Mouse (Mus musculus) hindbrain, embryonic 15.5 days (tissue): ENCODE data around the gene Kif3a. TPM values are rescaled to one million over a fixed set of nuclear protein-coding genes. Genes with fewer than 3 reads are reported as not detected.
A peak's percentile ranks its signal among the peaks of the same experiment; 100 is the strongest.
"Not testable (repeated sequence)": the region's sequence is repeated elsewhere in the genome, so short reads cannot be mapped to it uniquely, and the experiment has no call there.

ENCODE experiments used
- ATAC-seq: fragments of 200-750 bp; cut with Nextera tagmentation; 2 replicates; pipeline ENCODE4 v1.8.0; 2017; ENCODE audit warnings: low read depth, moderate number of reproducible peaks, moderate TSS enrichment; ENCODE audit not compliant: low FRiP score
- H3K27ac ChIP-seq: fragments of 300-500 bp; sonication (generic); replicated peaks from 2 replicates; pipeline ENCODE4 v1.5.1; 2015; ENCODE audit warnings: mild to moderate bottlenecking, inconsistent platforms
- H3K27me3 ChIP-seq: fragments of 300-500 bp; sonication (generic); 2 replicates; pipeline ENCODE4 v1.6.1; 2015; ENCODE audit warnings: control low read depth, inconsistent platforms
- H3K36me3 ChIP-seq: fragments of 300-500 bp; sonication (generic); 2 replicates; pipeline ENCODE4 v1.6.1; 2015; ENCODE audit warnings: control low read depth, inconsistent platforms
- H3K4me1 ChIP-seq: fragments of 300-500 bp; sonication (generic); replicated peaks from 2 replicates; pipeline ENCODE4 v1.6.1; 2015; ENCODE audit warnings: control low read depth, inconsistent platforms
- H3K4me2 ChIP-seq: fragments of 300-500 bp; sonication (generic); 2 replicates; pipeline ENCODE4 v1.6.1; 2015; ENCODE audit warnings: moderate library complexity, mild to moderate bottlenecking, inconsistent platforms
- H3K4me3 ChIP-seq: fragments of 300-500 bp; sonication (generic); 2 replicates; pipeline ENCODE4 v1.5.1; 2015; ENCODE audit warnings: mild to moderate bottlenecking, inconsistent platforms
- H3K9ac ChIP-seq: fragments of 300-500 bp; sonication (generic); 2 replicates; pipeline ENCODE4 v1.6.1; 2015; ENCODE audit warnings: inconsistent platforms
- H3K9me3 ChIP-seq: fragments of 300-500 bp; sonication (generic); 2 replicates; pipeline ENCODE4 v1.6.1; 2016; ENCODE audit warnings: control low read depth, inconsistent platforms
- WGBS: fragments of 180-500 bp; shearing (Covaris S2); methylation state at CpG from one replicate; pipeline ENCODE4 v1.1.7; 2015; 5-methylcytosine and 5-hydroxymethylcytosine counted together
- polyA plus RNA-seq: library from polyadenylated mRNA; unstranded; fragments of >200 nt; fragmentation: Nextera tagmentation; extraction: Ambion mirVana; gene quantifications from 2 replicates; pipeline ENCODE4 v1.2.1, GENCODE M21; 2015

The Kif3a gene
- polyA plus RNA-seq, 1 experiment from 2014 or later: 318 TPM

DNA sequence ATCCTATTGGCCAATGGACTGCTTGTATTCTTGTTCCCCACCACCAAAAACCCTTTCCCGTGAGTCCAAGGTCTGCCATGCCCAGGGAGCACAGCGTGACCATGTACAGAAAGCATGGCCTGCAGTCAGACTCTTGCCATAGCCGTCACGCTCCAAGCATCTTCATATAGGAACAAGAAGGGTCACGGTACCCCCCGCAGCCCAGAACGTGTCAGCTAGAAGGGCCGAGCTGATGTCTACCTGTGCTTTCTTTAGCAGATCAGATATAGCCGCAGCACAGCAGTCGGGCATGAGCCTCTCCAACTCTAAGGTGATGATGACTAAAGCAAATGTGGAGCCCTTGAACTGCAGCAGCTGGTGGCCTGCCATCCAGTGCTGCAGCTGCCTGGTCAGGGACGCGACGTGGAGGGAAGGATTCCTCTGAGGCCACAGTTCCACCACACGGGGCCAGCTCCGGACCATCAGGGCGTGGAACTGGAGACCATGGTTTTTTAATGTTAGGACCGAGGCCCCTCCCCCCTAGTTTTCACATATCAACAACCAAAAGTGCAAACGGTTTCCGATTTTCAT is 19.1 kb upstream of the Kif3a start:
- Histone ChIP-seq H3K36me3 (no peaks in the 10 kb centered on the region), H3K4me2 (no peak overlapping the region), H3K9ac (no peak overlapping the region), H3K9me3 (no peaks in the 10 kb centered on the region), H3K4me3 (no peak overlapping the region), H3K27me3 (no peaks in the 10 kb centered on the region), H3K27ac (no peak overlapping the region), H3K4me1 (no peaks in the 10 kb centered on the region)
- 87% methylated on average over 19 of the region's 19 CpGs for WGBS
- no peak for ATAC-seq

- no peaks in the 10 kb centered on the region for H3K27me3 ChIP-seq
- no peaks in the 10 kb centered on the region for H3K9me3 ChIP-seq
- H3K4me2 ChIP-seq: no peak overlapping the region
- H3K4me3 ChIP-seq: no peak overlapping the region
- no peak overlapping the region for H3K27ac ChIP-seq
- H3K36me3 ChIP-seq: no peaks in the 10 kb centered on the region
- no peak for ATAC-seq
- 88% methylated on average over 1 of the region's 1 CpGs for WGBS
- H3K4me1 ChIP-seq: no peaks in the 10 kb centered on the region
- no peak overlapping the region for H3K9ac ChIP-seq
Measured at GRCm38 (mm10) chr11:53550714-53551113, 16.5 kb upstream of the Kif3a start.

DNA sequence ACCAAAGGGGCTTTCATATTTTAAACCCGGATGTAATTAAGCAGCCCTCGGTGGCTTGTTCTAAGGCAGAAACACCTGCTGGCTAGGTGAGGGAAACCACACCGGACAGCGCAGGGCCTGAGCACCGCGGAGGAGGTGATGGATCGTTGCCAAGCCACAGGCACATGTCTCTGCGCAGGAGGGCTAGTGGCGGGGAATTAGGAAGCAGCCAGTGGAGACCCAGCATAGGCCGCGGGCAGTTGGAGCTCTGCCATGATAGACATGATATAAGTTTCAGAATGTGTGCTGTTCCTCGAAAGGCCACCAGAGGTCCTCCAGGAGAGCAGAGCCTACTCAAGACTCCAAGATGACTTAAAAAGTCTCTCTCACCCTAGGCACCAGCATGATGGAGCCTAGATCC is 15.4 kb upstream of the Kif3a start:
- Histone ChIP-seq H3K4me2 (no peak overlapping the region), H3K27me3 (no peaks in the 10 kb centered on the region), H3K36me3 (no peaks in the 10 kb centered on the region), H3K4me3 (no peak overlapping the region), H3K27ac (no peak overlapping the region), H3K9ac (no peak overlapping the region), H3K4me1 (no peaks in the 10 kb centered on the region), H3K9me3 (no peaks in the 10 kb centered on the region)
- 67% methylated on average over 12 of the region's 12 CpGs for WGBS
- 0 out of 2 replicates have a peak, but pooled peaks have one; percentile 15 for ATAC-seq

DNA sequence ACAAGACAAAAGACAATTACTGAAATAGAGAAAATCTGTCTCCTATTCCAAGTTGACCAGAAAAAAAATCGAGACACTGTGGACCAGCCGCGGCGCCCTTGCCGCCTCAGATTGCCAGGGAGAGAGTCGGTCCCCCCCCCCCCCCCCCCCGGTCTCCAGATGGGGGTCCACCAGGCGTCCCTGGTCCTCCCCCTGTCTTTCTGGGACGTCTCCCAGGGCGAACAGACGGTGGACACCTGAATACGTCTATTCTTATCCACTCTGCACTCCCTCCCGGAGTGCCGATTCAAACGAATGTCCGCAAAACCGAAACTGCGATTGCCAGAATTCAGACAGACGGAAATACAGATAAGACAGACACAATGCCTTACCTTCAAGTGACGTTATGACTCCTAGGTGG is 10.7 kb upstream of the Kif3a start:
- 92% methylated on average over 13 of the region's 20 CpGs for WGBS
- not testable (repeated sequence) for H3K4me1 ChIP-seq

GRCm38 (mm10) chr11:53557992-53558391 is 9.2 kb upstream of the Kif3a start:
- not testable (repeated sequence) for H3K4me2 ChIP-seq, H3K27me3 ChIP-seq, H3K27ac ChIP-seq, H3K4me3 ChIP-seq, H3K9me3 ChIP-seq, ATAC-seq, H3K4me1 ChIP-seq, H3K36me3 ChIP-seq, H3K9ac ChIP-seq
- WGBS: 85% methylated on average over 1 of the region's 3 CpGs

More for the DNA sequence above, 10.7 kb upstream of the Kif3a start:
- H3K27ac ChIP-seq, H3K36me3 ChIP-seq, ATAC-seq, H3K9ac ChIP-seq, H3K4me2 ChIP-seq, H3K27me3 ChIP-seq, H3K4me3 ChIP-seq, H3K9me3 ChIP-seq: not testable (repeated sequence)

DNA sequence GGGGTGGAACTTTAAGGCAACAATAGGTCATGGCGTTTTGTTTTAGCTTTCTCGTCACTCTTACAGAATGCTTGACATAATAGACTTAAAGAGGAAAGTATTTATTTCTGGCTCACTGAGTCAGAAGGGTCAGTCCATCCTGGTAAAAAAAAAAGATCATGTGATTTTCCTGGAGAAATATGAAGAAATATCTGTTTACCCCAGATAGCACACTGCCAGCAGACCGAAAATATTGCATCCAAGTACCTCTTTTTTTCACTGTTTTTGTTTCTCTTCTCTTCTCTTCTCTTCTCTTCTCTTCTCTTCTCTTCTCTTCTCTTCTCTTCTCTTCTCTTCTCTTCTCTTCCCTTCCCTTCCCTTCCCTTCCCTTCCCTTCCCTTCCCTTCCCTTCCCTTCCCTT is 7.2 kb upstream of the Kif3a start:
- not testable (repeated sequence) for H3K36me3 ChIP-seq

DNA sequence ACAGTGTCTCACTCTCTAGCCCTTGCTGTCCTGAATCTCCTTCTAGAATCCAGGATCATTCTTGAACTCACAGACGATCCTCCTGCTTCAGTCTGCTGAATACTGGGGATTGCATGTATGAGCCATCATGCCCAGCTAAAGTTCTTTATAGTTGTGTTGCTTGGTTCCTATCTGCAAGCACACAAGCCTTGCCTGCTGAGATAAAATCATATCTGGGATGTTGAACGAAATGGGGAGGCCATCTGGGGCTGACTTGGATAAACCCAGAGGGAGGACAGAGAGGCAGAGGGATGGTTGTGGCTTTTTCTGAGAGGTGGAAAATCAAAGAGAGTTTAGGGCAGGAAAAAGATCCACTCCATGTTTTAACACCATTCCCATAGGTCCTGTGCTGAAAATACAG is 5.2 kb upstream of the Kif3a start:
- no peaks in the 10 kb centered on the region for H3K27me3 ChIP-seq
- peaks cover 9% of the 10 kb centered on the region; the same call in 1 of the 2 replicates for H3K4me1 ChIP-seq
- ATAC-seq: no peak
- no peak overlapping the region for H3K4me3 ChIP-seq
- no peak overlapping the region for H3K4me2 ChIP-seq
- H3K9me3 ChIP-seq: no peaks in the 10 kb centered on the region
- no peaks in the 10 kb centered on the region for H3K36me3 ChIP-seq
- 86% methylated on average over 2 of the region's 2 CpGs for WGBS
- H3K9ac ChIP-seq: no peak overlapping the region
- H3K27ac ChIP-seq: no peak overlapping the region

More for the DNA sequence above, 7.2 kb upstream of the Kif3a start:
- H3K27me3 ChIP-seq, H3K9ac ChIP-seq, H3K9me3 ChIP-seq, H3K4me1 ChIP-seq, H3K27ac ChIP-seq, H3K4me3 ChIP-seq, H3K4me2 ChIP-seq, ATAC-seq: not testable (repeated sequence)
- WGBS: 89% methylated on average over 1 of the region's 3 CpGs

DNA sequence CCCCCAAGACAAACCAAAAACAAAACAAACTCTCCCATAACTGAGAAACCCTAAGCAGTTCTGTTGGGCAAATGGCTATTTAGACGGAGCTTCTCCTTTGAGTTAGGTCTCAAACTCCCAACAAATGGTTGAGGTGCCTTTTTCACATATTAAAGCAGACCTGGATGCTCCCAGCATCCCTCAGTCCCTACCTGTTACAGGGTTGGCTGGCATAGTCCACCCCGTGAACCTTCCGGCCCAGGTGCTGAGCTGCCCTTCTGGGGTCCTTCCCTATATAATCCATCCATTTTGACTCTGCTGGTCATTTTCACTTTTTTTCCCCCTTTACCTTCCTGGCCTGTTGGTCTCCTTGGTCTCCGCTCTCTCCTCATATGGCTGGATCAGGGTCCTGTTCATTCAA is 533 bp upstream of the Kif3a start:
- 85% methylated on average over 4 of the region's 4 CpGs for WGBS
- Histone ChIP-seq H3K36me3 (peaks cover 13% of the 10 kb centered on the region), H3K4me1 (peaks cover 36% of the 10 kb centered on the region), H3K9me3 (no peaks in the 10 kb centered on the region), H3K9ac (peak overlapping the region; percentile 93; the same call in 1 of the 2 replicates), H3K27me3 (no peaks in the 10 kb centered on the region), H3K4me3 (peak overlapping the region; percentile 92), H3K4me2 (peak overlapping the region; percentile 73), H3K27ac (peak overlapping the region; percentile 91)
- ATAC-seq: peak; percentile 36; the same call in 1 of the 2 replicates

DNA sequence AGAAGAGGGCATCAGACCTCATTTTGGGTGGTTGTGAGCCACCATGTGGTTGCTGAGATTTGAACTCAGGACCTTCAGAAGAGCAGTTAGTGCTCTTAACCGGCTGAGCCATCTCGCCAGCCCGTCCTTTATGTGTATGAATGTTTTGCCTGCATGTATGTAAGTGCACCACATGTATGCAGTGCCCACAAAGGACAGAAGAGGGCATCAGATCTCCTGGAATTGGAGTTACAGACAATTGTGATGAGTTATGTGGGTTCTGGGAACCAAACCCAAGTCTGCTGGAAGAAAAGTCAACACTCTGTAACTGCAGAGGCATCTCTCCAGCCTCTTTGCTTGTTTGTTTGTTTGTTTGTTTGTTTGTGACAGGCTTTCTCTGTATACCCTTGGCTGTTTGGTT is 13.4 kb downstream of the Kif3a start:
- no peak for ATAC-seq
- no peaks in the 10 kb centered on the region for H3K27me3 ChIP-seq
- H3K4me3 ChIP-seq: no peak overlapping the region
- H3K36me3 ChIP-seq: peaks cover 66% of the 10 kb centered on the region
- H3K4me2 ChIP-seq: no peak overlapping the region
- H3K9me3 ChIP-seq: no peaks in the 10 kb centered on the region
- no peak overlapping the region for H3K27ac ChIP-seq
- WGBS: 99% methylated on average over 3 of the region's 3 CpGs
- no peaks in the 10 kb centered on the region for H3K4me1 ChIP-seq
- no peak overlapping the region for H3K9ac ChIP-seq

GRCm38 (mm10) chr11:53583151-53583550 is 16.0 kb downstream of the Kif3a start:
- no peaks in the 10 kb centered on the region for H3K27me3 ChIP-seq
- H3K9me3 ChIP-seq: no peaks in the 10 kb centered on the region
- H3K4me3 ChIP-seq: no peak overlapping the region
- no peak for ATAC-seq
- H3K36me3 ChIP-seq: peaks cover 67% of the 10 kb centered on the region
- no peak overlapping the region for H3K4me2 ChIP-seq
- no peak overlapping the region for H3K27ac ChIP-seq
- no peak overlapping the region for H3K9ac ChIP-seq
- 62% methylated on average over 10 of the region's 10 CpGs for whole genome bisulfite sequencing
- no peaks in the 10 kb centered on the region for H3K4me1 ChIP-seq

GRCm38 (mm10) chr11:53584849-53585248 is 17.7 kb downstream of the Kif3a start:
- no peak overlapping the region for H3K9ac ChIP-seq
- ATAC-seq: no peak
- H3K36me3 ChIP-seq: peaks cover 72% of the 10 kb centered on the region
- H3K27ac ChIP-seq: no peak overlapping the region
- no peaks in the 10 kb centered on the region for H3K27me3 ChIP-seq
- no peak overlapping the region for H3K4me3 ChIP-seq
- 71% methylated on average over 3 of the region's 3 CpGs for WGBS
- H3K4me2 ChIP-seq: no peak overlapping the region
- H3K4me1 ChIP-seq: no peaks in the 10 kb centered on the region
- no peaks in the 10 kb centered on the region for H3K9me3 ChIP-seq

- H3K4me1 ChIP-seq: no peaks in the 10 kb centered on the region
- no peak overlapping the region for H3K4me2 ChIP-seq
- no peak for ATAC-seq
- H3K4me3 ChIP-seq: no peak overlapping the region
- no peaks in the 10 kb centered on the region for H3K9me3 ChIP-seq
- H3K27me3 ChIP-seq: no peaks in the 10 kb centered on the region
- H3K9ac ChIP-seq: no peak overlapping the region
- H3K27ac ChIP-seq: no peak overlapping the region
- peaks cover 66% of the 10 kb centered on the region for H3K36me3 ChIP-seq
- WGBS: 96% methylated on average over 6 of the region's 6 CpGs
Measured at GRCm38 (mm10) chr11:53585510-53585909, 18.3 kb downstream of the Kif3a start.

DNA sequence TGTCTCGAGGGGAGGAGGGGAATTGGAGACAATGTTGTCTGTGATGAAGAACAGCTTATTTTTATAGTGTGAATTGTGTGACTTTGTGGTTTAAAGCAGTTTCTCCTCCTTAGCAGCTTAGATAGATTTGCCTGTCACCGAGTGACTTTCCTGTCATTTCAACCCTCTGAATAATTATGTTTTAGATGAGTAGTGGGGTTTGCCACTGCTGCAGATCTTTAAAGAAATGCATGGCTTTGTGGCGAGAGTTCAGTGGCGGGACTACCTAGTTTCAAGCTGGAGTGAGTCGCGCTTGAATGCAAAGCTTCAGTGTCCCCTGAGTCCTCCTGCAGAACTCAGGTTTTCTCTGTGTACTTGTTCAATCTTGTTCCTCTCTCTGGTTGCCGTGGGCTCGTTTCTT is 21.1 kb downstream of the Kif3a start:
- Histone ChIP-seq H3K4me1 (no peaks in the 10 kb centered on the region), H3K27ac (no peak overlapping the region), H3K9me3 (no peaks in the 10 kb centered on the region), H3K4me2 (no peak overlapping the region), H3K27me3 (no peaks in the 10 kb centered on the region), H3K36me3 (peaks cover 78% of the 10 kb centered on the region), H3K4me3 (no peak overlapping the region), H3K9ac (no peak overlapping the region)
- no peak for ATAC-seq
- WGBS: 78% methylated on average over 8 of the region's 8 CpGs
